Mouse (Mus musculus) intestine, postnatal 0 days (tissue): ENCODE measurements around the gene Hnrnpll. TPM values are rescaled to one million over a fixed set of nuclear protein-coding genes. Genes with fewer than 3 reads are reported as not detected.
"Not testable (repeated sequence)": the region's sequence is repeated elsewhere in the genome, so short reads cannot be mapped to it uniquely, and the experiment has no call there.

Experiments
- ATAC-seq: fragments of 200-750 bp; cut with Nextera tagmentation; 2 replicates; pipeline ENCODE4 v1.8.0; 2017; ENCODE audit warnings: mild to moderate bottlenecking, moderate TSS enrichment, moderate library complexity
- H3K27ac ChIP-seq: fragments of 300-500 bp; sonication (generic); 2 replicates; pipeline ENCODE4 v1.5.1; 2014; ENCODE audit warnings: mild to moderate bottlenecking, low read depth, low read length, moderate library complexity
- H3K27me3 ChIP-seq: fragments of 300-500 bp; sonication (generic); replicated peaks from 2 replicates; pipeline ENCODE4 v1.6.1; 2014; ENCODE audit warnings: low read length, mixed read lengths; ENCODE audit not compliant: control insufficient read depth, insufficient read depth
- H3K36me3 ChIP-seq: fragments of 300-500 bp; sonication (generic); 2 replicates; pipeline ENCODE4 v1.6.1; 2014; ENCODE audit warnings: mild to moderate bottlenecking, moderate library complexity; ENCODE audit not compliant: control insufficient read depth, insufficient read depth
- H3K4me1 ChIP-seq: fragments of 300-500 bp; sonication (generic); replicated peaks from 2 replicates; pipeline ENCODE4 v1.6.1; 2014; ENCODE audit warnings: antibody characterized with exemption, low read length, mixed read lengths; ENCODE audit not compliant: control insufficient read depth, insufficient read depth
- H3K4me2 ChIP-seq: fragments of 300-500 bp; sonication (generic); replicated peaks from 2 replicates; pipeline ENCODE4 v1.6.1; 2014; ENCODE audit warnings: low read depth, mild to moderate bottlenecking, moderate library complexity
- H3K4me3 ChIP-seq: fragments of 300-500 bp; sonication (generic); 2 replicates; pipeline ENCODE4 v1.5.1; 2014; ENCODE audit warnings: low read depth, low read length
- H3K9ac ChIP-seq: fragments of 300-500 bp; sonication (generic); 2 replicates; pipeline ENCODE4 v1.6.1; 2014; ENCODE audit warnings: mild to moderate bottlenecking, low read depth, low read length
- H3K9me3 ChIP-seq: fragments of 300-500 bp; sonication (generic); 2 replicates; pipeline ENCODE4 v1.6.1; 2016; ENCODE audit warnings: mixed run types; ENCODE audit not compliant: control insufficient read depth
- CTCF ChIP-seq: sonication (generic); IDR thresholded peaks from 2 replicates; pipeline ENCODE4 v1.5.1; 2016; ENCODE audit warnings: low read depth, mild to moderate bottlenecking, control low read depth, antibody characterized with exemption, moderate library complexity
- WGBS: fragments of 180-500 bp; shearing (Covaris S2); extraction: QIAGEN DNeasy Blood & Tissue Kit; methylation state at CpG from one replicate; pipeline ENCODE4 v1.1.7; 2014; 5-methylcytosine and 5-hydroxymethylcytosine counted together
- polyA plus RNA-seq: library from polyadenylated mRNA; unstranded; fragments of >200 nt; fragmentation: Nextera tagmentation; extraction: Ambion mirVana; gene quantifications from 2 replicates; pipeline ENCODE4 v1.2.1, GENCODE M21; 2015

Gene Hnrnpll
- polyA plus RNA-seq, 1 experiment from 2014 or later = 21.9 TPM

DNA sequence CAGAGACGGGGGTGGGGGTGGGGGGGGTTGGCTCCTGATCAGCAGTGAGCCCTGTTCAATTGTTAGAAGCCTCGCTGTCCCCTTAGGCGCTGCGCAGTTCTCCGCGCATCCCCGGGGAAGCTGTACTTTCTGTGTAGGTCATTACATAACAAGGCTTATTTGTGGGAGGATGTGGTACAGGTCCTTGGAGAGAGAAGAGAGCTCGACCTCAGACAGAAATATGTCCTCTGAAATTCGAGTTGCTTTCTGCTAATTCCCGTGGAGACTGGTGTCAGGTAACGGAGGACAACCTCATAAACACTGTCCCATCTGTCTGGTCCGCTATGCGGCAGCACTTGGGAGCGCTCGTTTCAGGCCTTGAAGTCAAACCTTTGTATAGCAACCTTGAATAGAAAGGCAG, 52.2 kb downstream of the Hnrnpll start:
- Histone ChIP-seq H3K4me1 (0 out of 2 replicates have a peak, but pooled peaks cover 3% of the 10 kb centered on the region), H3K4me3 (no peak overlapping the region), H3K9me3 (no peaks in the 10 kb centered on the region), H3K27me3 (0 out of 2 replicates have a peak, but pooled peaks cover 3% of the 10 kb centered on the region), H3K36me3 (no peaks in the 10 kb centered on the region), H3K4me2 (no peak overlapping the region), H3K27ac (no peak overlapping the region), H3K9ac (no peak overlapping the region)
- ATAC-seq = no peak
- 63% methylated on average over 15 of the region's 15 CpGs for WGBS
- no peak for TF ChIP-seq CTCF

DNA sequence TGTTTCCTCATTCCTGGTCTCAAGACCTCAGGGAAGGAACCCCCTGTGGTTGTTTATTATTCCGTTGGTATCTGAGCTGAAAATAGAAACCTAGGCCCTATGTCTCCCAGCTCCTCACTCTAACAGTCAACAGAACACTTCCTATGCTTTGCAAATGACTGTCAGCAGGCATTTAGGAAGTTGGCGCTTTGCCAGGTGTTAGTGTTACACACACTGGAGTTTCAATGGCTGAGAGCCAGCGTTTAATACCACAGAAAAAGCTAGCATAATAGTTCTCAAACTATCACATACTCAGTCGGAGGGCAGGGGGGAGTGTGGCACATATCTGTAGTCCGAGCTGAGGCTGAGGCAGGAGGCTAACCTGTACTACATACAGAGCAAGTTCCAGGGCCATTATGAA, 53.3 kb downstream of the Hnrnpll start:
- Histone ChIP-seq H3K9ac (no peak overlapping the region), H3K27ac (no peak overlapping the region), H3K4me1 (0 out of 2 replicates have a peak, but pooled peaks cover 3% of the 10 kb centered on the region), H3K4me2 (no peak overlapping the region), H3K9me3 (no peaks in the 10 kb centered on the region), H3K4me3 (no peak overlapping the region), H3K36me3 (no peaks in the 10 kb centered on the region), H3K27me3 (0 out of 2 replicates have a peak, but pooled peaks cover 3% of the 10 kb centered on the region)
- 17% methylated on average over 5 of the region's 5 CpGs for WGBS
- TF ChIP-seq CTCF = no peak
- no peak for ATAC-seq

DNA sequence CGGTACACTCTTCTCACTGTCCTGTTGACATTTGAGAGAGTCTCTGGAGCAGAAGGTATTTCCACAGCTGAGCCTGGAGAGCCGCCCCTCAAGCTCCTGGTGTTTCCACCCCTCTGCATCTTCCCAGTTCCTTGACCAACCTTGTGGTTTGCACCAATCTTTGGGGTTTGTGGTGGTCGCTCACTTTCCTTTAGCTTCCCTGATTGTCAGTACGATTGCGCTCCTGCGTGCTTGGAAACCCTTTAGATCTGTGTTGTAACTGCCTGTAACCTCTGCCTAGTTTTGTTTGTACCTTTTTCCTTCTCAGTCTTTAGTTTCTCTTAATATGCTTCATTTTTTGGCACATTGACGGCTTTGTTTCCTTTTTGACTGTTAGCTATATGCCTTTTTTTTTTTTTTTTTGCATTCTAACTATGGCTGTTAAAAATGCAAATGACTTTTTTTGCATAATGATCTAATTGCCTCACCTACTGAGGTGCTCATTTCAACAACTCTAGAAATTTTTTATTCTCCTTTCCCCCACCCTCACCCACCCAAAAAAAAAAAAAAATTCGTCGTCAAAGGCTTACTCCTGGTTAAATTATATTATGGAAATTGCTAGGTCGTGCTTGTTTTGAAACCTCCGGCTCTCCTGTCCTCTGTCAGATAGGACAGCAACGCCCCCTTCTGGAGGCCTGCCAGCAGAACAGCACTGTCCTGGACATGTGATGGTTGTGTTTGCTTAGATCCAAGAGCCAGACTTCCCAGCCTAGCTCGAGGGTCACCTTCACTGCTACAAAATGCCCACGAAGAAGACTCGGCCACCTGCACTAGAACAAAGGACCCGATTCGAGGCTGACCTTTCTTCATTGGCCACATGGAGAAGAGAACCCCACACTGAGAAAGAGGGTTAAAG, 57.5 kb downstream of the Hnrnpll start:
- Histone ChIP-seq H3K36me3 (no peaks in the 10 kb centered on the region), H3K27ac (no peak overlapping the region), H3K9me3 (no peaks in the 10 kb centered on the region), H3K4me3 (no peak overlapping the region), H3K9ac (no peak overlapping the region), H3K4me1 (0 out of 2 replicates have a peak, but pooled peaks cover 3% of the 10 kb centered on the region), H3K4me2 (no peak overlapping the region), H3K27me3 (no peaks in the 10 kb centered on the region)
- ATAC-seq = no peak
- WGBS = 43% methylated on average over 17 of the region's 17 CpGs
- TF ChIP-seq CTCF = peak; percentile 82

DNA sequence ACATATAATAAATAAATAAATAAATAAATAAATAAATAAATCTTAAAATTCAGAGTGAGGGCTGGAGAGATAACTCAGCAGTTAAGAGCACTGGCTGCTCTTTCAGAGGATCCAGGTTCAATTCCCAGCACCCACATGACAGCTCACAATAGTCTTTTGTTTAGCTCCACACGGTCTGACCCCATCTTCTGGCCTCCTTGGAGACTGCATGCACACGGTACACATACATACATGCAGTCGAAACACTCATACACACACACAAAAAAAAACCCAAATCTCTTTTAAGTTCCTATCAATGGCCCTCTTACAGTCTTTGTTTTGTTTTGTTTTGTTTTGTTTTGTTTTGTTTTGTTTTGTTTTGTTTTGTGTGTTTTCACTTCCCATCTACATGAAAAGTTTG, 58.3 kb downstream of the Hnrnpll start:
- H3K9me3 ChIP-seq, ATAC-seq, H3K36me3 ChIP-seq, H3K4me2 ChIP-seq, H3K27ac ChIP-seq, H3K27me3 ChIP-seq, H3K4me1 ChIP-seq, H3K4me3 ChIP-seq, H3K9ac ChIP-seq: not testable (repeated sequence)
- 96% methylated on average over 3 of the region's 3 CpGs for WGBS

DNA sequence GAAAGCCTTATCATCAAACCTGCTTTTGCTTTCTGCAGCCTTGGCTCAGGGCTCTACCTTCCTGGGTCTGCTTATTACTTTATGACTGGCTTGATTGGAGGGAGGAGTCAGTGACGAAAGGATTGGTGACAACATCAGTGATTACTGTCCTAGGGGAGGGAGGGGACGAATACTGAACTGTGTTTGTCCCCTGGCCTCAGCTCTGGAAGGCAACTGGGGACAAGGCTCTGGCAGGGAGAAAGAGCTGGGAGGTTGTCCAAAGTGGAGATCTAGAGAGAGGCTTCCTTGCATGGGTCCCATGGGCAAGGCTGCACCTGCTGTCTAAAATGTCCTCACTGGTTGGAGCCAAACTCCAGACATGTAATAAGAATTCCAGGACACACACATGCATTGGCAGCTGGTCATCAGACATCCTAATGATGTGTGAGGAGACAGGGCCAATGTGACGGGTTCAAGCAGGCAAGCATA, 59.7 kb downstream of the Hnrnpll start:
- Histone ChIP-seq H3K9me3 (no peaks in the 10 kb centered on the region), H3K4me3 (no peak overlapping the region), H3K9ac (no peak overlapping the region), H3K36me3 (no peaks in the 10 kb centered on the region), H3K27me3 (no peaks in the 10 kb centered on the region), H3K4me1 (no peaks in the 10 kb centered on the region), H3K4me2 (no peak overlapping the region), H3K27ac (0 out of 2 replicates have a peak overlapping the region, but pooled peaks have one; percentile 35)
- peak; percentile 91 for ATAC-seq
- TF ChIP-seq CTCF = no peak
- 45% methylated on average over 3 of the region's 3 CpGs for WGBS

DNA sequence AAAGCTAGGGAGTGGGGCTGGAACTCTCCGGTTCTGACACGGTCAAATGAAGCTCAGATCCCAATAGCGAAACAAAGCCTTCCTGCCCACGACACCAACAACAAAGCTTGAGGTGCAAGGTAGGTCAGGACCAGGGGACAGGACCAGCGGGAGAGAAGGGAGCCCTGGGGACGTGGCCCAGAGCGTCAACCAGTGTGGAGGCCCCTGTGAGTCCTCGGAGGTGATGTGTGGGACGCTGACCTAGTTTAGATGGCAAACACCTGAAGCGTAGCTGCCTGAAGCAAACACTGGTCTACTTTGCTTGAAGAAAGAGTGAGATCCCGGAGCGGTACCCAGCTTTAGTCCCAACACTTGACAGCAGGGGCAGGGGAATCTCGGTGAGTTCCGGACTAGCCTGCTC, 62.5 kb downstream of the Hnrnpll start:
- Histone ChIP-seq H3K4me2 (no peak overlapping the region), H3K27me3 (no peaks in the 10 kb centered on the region), H3K9ac (no peak overlapping the region), H3K36me3 (no peaks in the 10 kb centered on the region), H3K9me3 (no peaks in the 10 kb centered on the region), H3K4me3 (no peak overlapping the region), H3K4me1 (no peaks in the 10 kb centered on the region), H3K27ac (no peak overlapping the region)
- 93% methylated on average over 14 of the region's 14 CpGs for WGBS
- ATAC-seq = no peak
- no peak for TF ChIP-seq CTCF
